Mouse (Mus musculus) left cerebral cortex, adult 11 months (tissue): ENCODE data around the gene Rtf1.

Source experiments
- DNase-seq: peaks from one replicate; pipeline ENCODE4 v3.0.0; 2022; ENCODE audit warnings: low spot score

Gene Rtf1

GRCm38 (mm10) chr2:119730735-119731134 lies 55.9 kb downstream of the Rtf1 start:
- no peak for DNase-seq

GRCm38 (mm10) chr2:119737124-119737523 lies 62.3 kb downstream of the Rtf1 start:
- DNase-seq, result no peak

- DNase-seq, result no peak
Measured at GRCm38 (mm10) chr2:119740567-119740966, 65.7 kb downstream of the Rtf1 start.

- DNase-seq, result no peak
Measured at GRCm38 (mm10) chr2:119741581-119742411, 66.9 kb downstream of the Rtf1 start, which contains the start of gene Itpka. Gene Itpka, plus strand, starts transcription at chr2:119742337.

GRCm38 (mm10) chr2:119742461-119743175 lies 67.8 kb downstream of the Rtf1 start:
- no peak for DNase-seq

GRCm38 (mm10) chr2:119743176-119743807 lies 68.4 kb downstream of the Rtf1 start:
- DNase-seq, result no peak

- no peak for DNase-seq
Measured at GRCm38 (mm10) chr2:119743808-119744162, 68.9 kb downstream of the Rtf1 start.

GRCm38 (mm10) chr2:119744163-119745111 lies 69.6 kb downstream of the Rtf1 start:
- no peak for DNase-seq

- no peak for DNase-seq
Measured at GRCm38 (mm10) chr2:119745281-119745680, 70.4 kb downstream of the Rtf1 start.

- peak; percentile 64 for DNase-seq
Measured at GRCm38 (mm10) chr2:119747554-119747953, 72.7 kb downstream of the Rtf1 start.

- DNase-seq, result no peak
Measured at GRCm38 (mm10) chr2:119749260-119749659, 74.4 kb downstream of the Rtf1 start.

GRCm38 (mm10) chr2:119757601-119758100 lies 82.8 kb downstream of the Rtf1 start:
- DNase-seq, result no peak

GRCm38 (mm10) chr2:119758101-119758843 lies 83.4 kb downstream of the Rtf1 start:
- no peak for DNase-seq

- no peak for DNase-seq
Measured at GRCm38 (mm10) chr2:119758844-119759835, 84.3 kb downstream of the Rtf1 start.

- DNase-seq, result no peak
Measured at GRCm38 (mm10) chr2:119760251-119760650, 85.4 kb downstream of the Rtf1 start, which contains the start of gene Ltk. Gene Ltk, minus strand, starts transcription at chr2:119760431.

- DNase-seq, result no peak
Measured at GRCm38 (mm10) chr2:119762276-119762675, 87.4 kb downstream of the Rtf1 start.

- DNase-seq, result no peak
Measured at GRCm38 (mm10) chr2:119763924-119764323, 89.1 kb downstream of the Rtf1 start.

- DNase-seq, result no peak
Measured at GRCm38 (mm10) chr2:119767246-119767645, 92.4 kb downstream of the Rtf1 start.
